Mouse (Mus musculus) forebrain, postnatal 0 days (tissue): ENCODE measurements at regions not wholly inside any gene's neighbourhood (a gene's known extent, or its start where the extent isn't known, plus 50 kb on each side); places are given as distances from the start of the nearest gene placed in this dataset.

ENCODE experiments used
- ATAC-seq: fragments of 200-750 bp; cut with Nextera tagmentation; 2 replicates; pipeline ENCODE4 v1.8.0; 2017; ENCODE audit warnings: mild to moderate bottlenecking, moderate library complexity
- DNase-seq: peaks from one replicate; pipeline ENCODE4 v3.0.0-alpha.2; 2015
- H3K27ac ChIP-seq: fragments of 300-500 bp; sonication (generic); 2 replicates; pipeline ENCODE4 v1.5.1; 2014; ENCODE audit warnings: low read depth, mild to moderate bottlenecking, antibody characterized with exemption, low read length, moderate library complexity, mixed read lengths
- H3K27me3 ChIP-seq: fragments of 300-500 bp; sonication (generic); 2 replicates; pipeline ENCODE4 v1.6.1; 2014; ENCODE audit warnings: mild to moderate bottlenecking, low read length, mixed read lengths; ENCODE audit not compliant: insufficient read depth
- H3K36me3 ChIP-seq: fragments of 300-500 bp; sonication (generic); 2 replicates; pipeline ENCODE4 v1.6.1; 2014; ENCODE audit warnings: mild to moderate bottlenecking, moderate library complexity; ENCODE audit not compliant: insufficient read depth
- H3K4me1 ChIP-seq: fragments of 300-500 bp; sonication (generic); 2 replicates; pipeline ENCODE4 v1.6.1; 2014; ENCODE audit warnings: antibody characterized with exemption; ENCODE audit not compliant: insufficient read depth
- H3K4me2 ChIP-seq: fragments of 300-500 bp; sonication (generic); 2 replicates; pipeline ENCODE4 v1.6.1; 2014; ENCODE audit warnings: low read depth, mild to moderate bottlenecking, moderate library complexity
- H3K4me3 ChIP-seq: fragments of 300-500 bp; sonication (generic); 2 replicates; pipeline ENCODE4 v1.5.1; 2014; ENCODE audit warnings: low read depth, low read length, mixed read lengths
- H3K9ac ChIP-seq: fragments of 300-500 bp; sonication (generic); 2 replicates; pipeline ENCODE4 v1.6.1; 2014; ENCODE audit warnings: mild to moderate bottlenecking
- H3K9me3 ChIP-seq: fragments of 300-500 bp; sonication (generic); 2 replicates; pipeline ENCODE4 v1.6.1; 2016; ENCODE audit warnings: low read length
- CTCF ChIP-seq: sonication (generic); IDR thresholded peaks from 2 replicates; pipeline ENCODE4 v1.5.1; 2016; ENCODE audit warnings: antibody characterized with exemption, control low read depth, low read depth
- WGBS: fragments of 180-500 bp; shearing (Covaris S2); extraction: QIAGEN DNeasy Blood & Tissue Kit; methylation state at CpG from one replicate; pipeline ENCODE4 v1.1.7; 2014; 5-methylcytosine and 5-hydroxymethylcytosine counted together

GRCm38 (mm10) chr12:71487591-71488435 is 178.1 kb downstream of the Dact1 start:
- H3K4me3 ChIP-seq: no peak overlapping the region
- H3K9me3 ChIP-seq: no peaks in the 10 kb centered on the region
- H3K27ac ChIP-seq: no peak overlapping the region
- no peak for TF ChIP-seq CTCF
- no peaks in the 10 kb centered on the region for H3K36me3 ChIP-seq
- DNase-seq: peak; percentile 54
- no peaks in the 10 kb centered on the region for H3K27me3 ChIP-seq
- peaks cover 5% of the 10 kb centered on the region; the same call in 1 of the 2 replicates for H3K4me1 ChIP-seq
- no peak overlapping the region for H3K4me2 ChIP-seq
- WGBS: 45% methylated on average over 6 of the region's 6 CpGs
- H3K9ac ChIP-seq: no peak overlapping the region
- peak; percentile 82 for ATAC-seq

- Histone ChIP-seq H3K9me3 (no peaks in the 10 kb centered on the region), H3K36me3 (no peaks in the 10 kb centered on the region), H3K4me2 (no peak overlapping the region), H3K27ac (no peak overlapping the region), H3K4me1 (peaks cover 5% of the 10 kb centered on the region), H3K4me3 (no peak overlapping the region), H3K9ac (no peak overlapping the region), H3K27me3 (no peaks in the 10 kb centered on the region)
- ATAC-seq: no peak
- no peak for TF ChIP-seq CTCF
- DNase-seq: no peak
- 79% methylated on average over 7 of the region's 7 CpGs for WGBS
These were observed 179.6 kb downstream of the Dact1 start for GRCm38 (mm10) chr12:71489295-71489694.

DNA sequence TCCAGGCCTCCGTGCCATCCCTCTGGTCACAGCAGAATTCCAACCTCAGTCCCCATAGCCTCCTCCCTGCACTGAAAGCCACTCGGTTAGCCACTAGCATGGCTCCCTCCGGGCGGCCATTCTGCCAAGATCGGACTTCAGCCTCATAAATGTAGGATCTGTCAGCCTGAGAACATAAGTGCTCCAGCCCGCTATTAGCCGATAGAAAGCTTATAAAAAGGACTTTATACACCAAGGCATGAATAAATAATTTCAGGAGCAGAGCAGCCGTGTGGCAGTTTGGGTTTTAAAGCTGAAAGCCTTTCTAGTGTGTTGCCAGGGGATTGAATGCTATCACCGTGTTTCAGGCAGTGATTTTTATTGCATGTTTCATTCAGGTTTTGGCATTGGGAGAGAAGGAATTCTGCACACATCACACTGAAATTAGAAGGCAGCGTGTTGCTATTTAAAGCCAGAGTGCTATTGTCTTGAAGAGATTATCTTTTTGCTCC is 185.2 kb downstream of the Dact1 start:
- 30% methylated on average over 10 of the region's 10 CpGs for WGBS
- no peaks in the 10 kb centered on the region for H3K36me3 ChIP-seq
- no peaks in the 10 kb centered on the region for H3K27me3 ChIP-seq
- peak overlapping the region; percentile 26 for H3K4me2 ChIP-seq
- peak overlapping the region; percentile 79 for H3K27ac ChIP-seq
- 0 out of 2 replicates have a peak overlapping the region, but pooled peaks have one; percentile 14 for H3K9ac ChIP-seq
- H3K4me3 ChIP-seq: no peak overlapping the region
- H3K9me3 ChIP-seq: no peaks in the 10 kb centered on the region
- ATAC-seq (peak; percentile 79), DNase-seq (peak; percentile 60)
- TF ChIP-seq CTCF: no peak
- H3K4me1 ChIP-seq: peaks cover 13% of the 10 kb centered on the region

- H3K36me3 ChIP-seq: no peaks in the 10 kb centered on the region
- ATAC-seq (no peak), DNase-seq (no peak)
- no peak overlapping the region for H3K4me2 ChIP-seq
- 79% methylated on average over 14 of the region's 14 CpGs for WGBS
- no peaks in the 10 kb centered on the region for H3K27me3 ChIP-seq
- H3K9me3 ChIP-seq: no peaks in the 10 kb centered on the region
- H3K4me1 ChIP-seq: peaks cover 13% of the 10 kb centered on the region
- TF ChIP-seq CTCF: peak; percentile 59
- no peak overlapping the region for H3K27ac ChIP-seq
- H3K9ac ChIP-seq: no peak overlapping the region
- no peak overlapping the region for H3K4me3 ChIP-seq
These were observed 188.8 kb downstream of the Dact1 start for GRCm38 (mm10) chr12:71498246-71499029.

GRCm38 (mm10) chr12:71501299-71501810 is 191.7 kb downstream of the Dact1 start:
- Histone ChIP-seq H3K27ac (no peak overlapping the region), H3K4me2 (no peak overlapping the region), H3K36me3 (no peaks in the 10 kb centered on the region), H3K27me3 (no peaks in the 10 kb centered on the region), H3K9ac (no peak overlapping the region), H3K9me3 (no peaks in the 10 kb centered on the region), H3K4me3 (no peak overlapping the region), H3K4me1 (no peaks in the 10 kb centered on the region; the same call in 1 of the 2 replicates)
- peak; percentile 71 for ATAC-seq
- WGBS: 53% methylated on average over 7 of the region's 7 CpGs
- TF ChIP-seq CTCF: no peak
- peak; percentile 38 for DNase-seq

DNA sequence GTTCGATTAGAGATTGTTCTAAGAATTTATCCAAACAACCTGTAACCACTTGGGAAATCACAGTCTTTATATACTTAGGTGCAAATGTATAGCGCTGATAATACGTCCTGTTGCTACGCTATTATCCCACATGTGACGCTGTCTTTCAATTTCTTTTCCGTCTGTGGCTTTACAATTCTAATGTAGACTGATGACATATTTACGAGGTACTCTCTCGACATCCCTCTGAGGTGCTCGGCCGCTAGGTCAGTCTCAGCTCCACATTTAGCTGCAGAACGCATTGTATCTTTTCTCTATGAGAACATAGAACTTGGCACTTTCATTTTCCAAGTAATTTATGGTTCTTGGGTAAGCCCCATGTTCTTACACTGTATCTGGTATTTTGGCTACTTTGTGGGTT is 193.6 kb downstream of the Dact1 start:
- Histone ChIP-seq H3K4me3 (no peak overlapping the region), H3K27me3 (no peaks in the 10 kb centered on the region), H3K36me3 (no peaks in the 10 kb centered on the region), H3K9me3 (no peaks in the 10 kb centered on the region), H3K9ac (no peak overlapping the region), H3K4me2 (no peak overlapping the region), H3K27ac (no peak overlapping the region), H3K4me1 (no peaks in the 10 kb centered on the region; the same call in 1 of the 2 replicates)
- no peak for DNase-seq
- WGBS: 82% methylated on average over 11 of the region's 11 CpGs
- ATAC-seq: no peak
- TF ChIP-seq CTCF: no peak
